Mouse (Mus musculus): ENCODE data around the gene Mrpl55. TPM values are rescaled to one million over a fixed set of nuclear protein-coding genes. Genes with fewer than 3 reads are reported as not detected.

Gene Mrpl55
- 135 TPM for polyA plus RNA-seq (2014; fragmentation: Illumina TruSeq; extraction: RNeasy Lipid Tissue Mini Kit (QIAGEN cat#74804); ENCODE audit: low read depth, low replicate concordance)

GRCm38 (mm10) chr11:59202081-59202995 lies at the start of gene Mrpl55:
Gene Mrpl55, plus strand, starts transcription at chr11:59202486.

GRCm38 (mm10) chr11:59163255-59164236 lies 38.7 kb upstream of the Mrpl55 start, which contains the start of gene Iba57:
Gene Iba57, minus strand, starts transcription at chr11:59163739.

GRCm38 (mm10) chr11:59182864-59183331 lies 19.4 kb upstream of the Mrpl55 start, which contains the start of gene Gjc2:
Gene Gjc2, minus strand, starts transcription at chr11:59183213.

GRCm38 (mm10) chr11:59192059-59192386 lies 10.3 kb upstream of the Mrpl55 start, which contains the start of gene Guk1:
Gene Guk1, minus strand, starts transcription at chr11:59192212.

GRCm38 (mm10) chr11:59208153-59208831 lies 6.0 kb downstream of the Mrpl55 start, which contains the start of gene 2310033P09Rik:
Gene 2310033P09Rik, plus strand, starts transcription at chr11:59208321.

GRCm38 (mm10) chr11:59228122-59228953 lies 26.1 kb downstream of the Mrpl55 start, which contains the start of gene Arf1:
Gene Arf1, minus strand, starts transcription at chr11:59228270.

Other genes with a start within 250 kb of the Mrpl55 start
- gene Hist3h2a, start 247.8 kb upstream of the Mrpl55 start, polyA plus RNA-seq (2014; fragmentation: Illumina TruSeq; extraction: RNeasy Lipid Tissue Mini Kit (QIAGEN cat#74804); ENCODE audit: low read depth, low replicate concordance): 13.8 TPM
- gene Trim17, start 247.8 kb upstream of the Mrpl55 start, polyA plus RNA-seq (2014; fragmentation: Illumina TruSeq; extraction: RNeasy Lipid Tissue Mini Kit (QIAGEN cat#74804); ENCODE audit: low read depth, low replicate concordance): 0.24 TPM
- 21.1 TPM for gene Trim11, start 224.4 kb upstream of the Mrpl55 start, polyA plus RNA-seq (2014; fragmentation: Illumina TruSeq; extraction: RNeasy Lipid Tissue Mini Kit (QIAGEN cat#74804); ENCODE audit: low read depth, low replicate concordance)
- gene Obscn, start 66.1 kb upstream of the Mrpl55 start, polyA plus RNA-seq (2014; fragmentation: Illumina TruSeq; extraction: RNeasy Lipid Tissue Mini Kit (QIAGEN cat#74804); ENCODE audit: low read depth, low replicate concordance): 444 TPM
- gene Iba57, start 38.7 kb upstream of the Mrpl55 start, polyA plus RNA-seq (2014; fragmentation: Illumina TruSeq; extraction: RNeasy Lipid Tissue Mini Kit (QIAGEN cat#74804); ENCODE audit: low read depth, low replicate concordance): 14.1 TPM
- 0.55 TPM for gene Gjc2, start 19.3 kb upstream of the Mrpl55 start, polyA plus RNA-seq (2014; fragmentation: Illumina TruSeq; extraction: RNeasy Lipid Tissue Mini Kit (QIAGEN cat#74804); ENCODE audit: low read depth, low replicate concordance)
- 107 TPM for gene Guk1, start 10.3 kb upstream of the Mrpl55 start, polyA plus RNA-seq (2014; fragmentation: Illumina TruSeq; extraction: RNeasy Lipid Tissue Mini Kit (QIAGEN cat#74804); ENCODE audit: low read depth, low replicate concordance)
- gene 2310033P09Rik, start 5.8 kb downstream of the Mrpl55 start, polyA plus RNA-seq (2014; fragmentation: Illumina TruSeq; extraction: RNeasy Lipid Tissue Mini Kit (QIAGEN cat#74804); ENCODE audit: low read depth, low replicate concordance): 11.9 TPM
- 279 TPM for gene Arf1, start 25.8 kb downstream of the Mrpl55 start, polyA plus RNA-seq (2014; fragmentation: Illumina TruSeq; extraction: RNeasy Lipid Tissue Mini Kit (QIAGEN cat#74804); ENCODE audit: low read depth, low replicate concordance)
- not detected for gene Wnt3a, start 88.3 kb downstream of the Mrpl55 start, polyA plus RNA-seq (2014; fragmentation: Illumina TruSeq; extraction: RNeasy Lipid Tissue Mini Kit (QIAGEN cat#74804); ENCODE audit: low read depth, low replicate concordance)
- 4.0 TPM for gene Wnt9a, start 104.4 kb downstream of the Mrpl55 start, polyA plus RNA-seq (2014; fragmentation: Illumina TruSeq; extraction: RNeasy Lipid Tissue Mini Kit (QIAGEN cat#74804); ENCODE audit: low read depth, low replicate concordance)
- gene Prss38, start 173.2 kb downstream of the Mrpl55 start, polyA plus RNA-seq (2014; fragmentation: Illumina TruSeq; extraction: RNeasy Lipid Tissue Mini Kit (QIAGEN cat#74804); ENCODE audit: low read depth, low replicate concordance): not detected
- 11.3 TPM for gene Jmjd4, start 247.6 kb downstream of the Mrpl55 start, polyA plus RNA-seq (2014; fragmentation: Illumina TruSeq; extraction: RNeasy Lipid Tissue Mini Kit (QIAGEN cat#74804); ENCODE audit: low read depth, low replicate concordance)
- 46.1 TPM for gene Snap47, start 248.7 kb downstream of the Mrpl55 start, polyA plus RNA-seq (2014; fragmentation: Illumina TruSeq; extraction: RNeasy Lipid Tissue Mini Kit (QIAGEN cat#74804); ENCODE audit: low read depth, low replicate concordance)

Measured in heart, adult 10 weeks (tissue).